Mouse (Mus musculus): ENCODE measurements at regions not wholly inside any gene's neighbourhood (a gene's known extent, or its start where the extent isn't known, plus 50 kb on each side); places are given as distances from the start of the nearest gene placed in this dataset.
A peak's percentile ranks its signal among the peaks of the same experiment; 100 is the strongest.
"Not testable (repeated sequence)": the region's sequence is repeated elsewhere in the genome, so short reads cannot be mapped to it uniquely, and the experiment has no call there.

DNA sequence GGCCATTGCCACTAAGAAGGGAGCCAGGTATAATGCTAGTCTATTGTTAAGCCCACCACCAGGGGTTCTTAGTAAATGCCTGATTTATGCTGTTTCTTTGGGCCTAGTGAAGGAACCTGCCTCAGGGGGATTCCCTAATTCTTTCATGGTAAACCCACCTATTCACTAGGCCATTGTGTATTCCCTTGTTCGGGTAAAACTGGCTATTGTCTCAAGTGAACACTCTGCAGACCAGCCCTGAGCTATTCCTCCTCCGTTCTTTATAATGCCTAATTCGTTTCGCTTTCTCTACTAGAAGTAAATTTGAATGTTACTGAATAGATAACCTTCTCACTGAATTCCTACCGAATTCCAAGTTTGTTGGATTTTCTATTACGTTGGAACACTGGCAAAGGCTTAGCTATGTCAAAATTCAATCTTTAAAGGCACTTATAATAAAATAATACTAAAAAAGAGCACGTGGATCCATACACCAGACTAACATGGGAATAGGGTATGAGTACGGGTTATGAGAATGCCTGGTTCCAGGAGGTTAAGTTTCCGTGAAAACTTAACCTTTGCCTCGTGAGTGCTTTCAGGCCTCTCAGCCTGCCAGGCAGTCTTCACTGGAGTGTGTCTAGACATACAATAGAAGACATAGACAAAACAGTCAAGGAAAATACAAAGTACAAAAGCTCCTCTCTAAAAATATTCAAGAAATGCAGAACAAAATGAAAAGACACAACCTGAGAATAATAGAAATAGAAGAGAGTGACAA lies 536.8 kb upstream of the Cntn5 start:
- not testable (repeated sequence) for DNase-seq (ENCODE audit: low spot score)

DNA sequence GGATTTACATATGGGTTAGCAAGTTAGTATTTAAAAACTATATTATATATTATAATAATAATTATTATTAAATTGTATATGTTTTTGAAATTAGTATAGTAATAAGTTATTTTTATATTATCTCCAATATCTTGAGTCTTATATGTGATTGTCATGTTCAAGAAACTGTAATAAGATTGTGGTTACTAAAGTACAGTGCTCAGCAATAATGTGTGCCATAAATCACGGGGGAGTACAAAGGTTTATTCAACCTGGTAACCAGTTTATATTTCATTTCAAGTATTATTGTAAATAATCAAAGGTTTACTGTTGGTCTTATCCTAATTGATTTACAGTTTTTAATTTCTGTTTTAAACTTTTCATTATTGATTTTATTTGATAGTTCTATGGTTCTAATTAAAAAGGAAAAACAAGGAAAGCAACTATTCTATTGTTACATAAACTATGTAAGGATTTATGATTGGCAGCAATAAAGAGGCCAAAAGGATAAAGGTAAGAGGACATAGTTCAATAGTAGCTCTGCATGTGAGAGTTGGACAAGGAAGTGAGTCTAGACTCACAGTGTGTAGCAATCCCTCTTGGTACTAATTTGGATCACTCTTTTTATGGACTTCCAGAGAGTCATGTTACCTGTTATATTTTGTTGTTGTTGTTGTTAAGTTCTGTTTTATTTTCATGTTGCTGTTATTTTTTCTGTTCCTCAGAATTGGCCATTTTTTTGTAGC lies 532.0 kb upstream of the Cntn5 start:
- DNase-seq (ENCODE audit: low spot score): no peak

DNA sequence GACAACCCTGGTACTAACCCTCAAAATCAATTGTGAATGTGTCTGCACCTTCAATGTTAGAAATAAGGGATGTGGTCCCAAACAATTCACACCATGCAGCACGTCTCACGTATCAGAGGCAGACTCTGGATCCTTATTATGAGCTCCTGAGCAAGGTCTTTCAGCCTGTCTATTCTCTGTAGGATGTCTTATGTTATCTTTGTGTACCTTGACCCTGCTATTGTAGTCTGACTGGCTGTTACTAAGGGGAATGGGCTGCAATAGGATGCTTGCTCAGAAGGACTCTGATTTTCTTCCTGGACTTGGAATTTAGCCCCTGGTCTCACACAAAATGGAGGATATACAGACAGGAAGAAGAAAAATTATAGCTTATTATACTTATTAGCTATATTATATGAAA lies 531.4 kb upstream of the Cntn5 start:
- DNase-seq (ENCODE audit: low spot score): no peak

DNA sequence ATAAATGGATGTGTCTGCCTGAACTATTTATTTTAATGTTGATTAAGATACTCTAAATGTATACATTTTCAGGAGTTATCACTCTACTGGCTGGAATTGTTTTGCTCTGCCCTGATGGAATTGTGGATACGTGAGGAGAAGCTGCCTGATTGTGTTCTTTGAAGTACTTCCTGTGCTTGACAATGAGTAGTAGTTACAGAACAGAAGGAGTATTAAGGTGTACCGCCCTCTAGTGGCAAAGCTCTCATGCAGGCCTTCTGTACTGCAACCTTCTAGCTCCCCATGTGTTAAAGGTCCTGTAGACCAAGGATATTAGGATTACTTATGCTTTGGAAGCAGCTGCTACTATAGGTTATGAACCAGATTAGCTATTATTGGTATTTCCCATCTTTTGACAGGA lies 530.4 kb upstream of the Cntn5 start:
- DNase-seq (ENCODE audit: low spot score): no peak

DNA sequence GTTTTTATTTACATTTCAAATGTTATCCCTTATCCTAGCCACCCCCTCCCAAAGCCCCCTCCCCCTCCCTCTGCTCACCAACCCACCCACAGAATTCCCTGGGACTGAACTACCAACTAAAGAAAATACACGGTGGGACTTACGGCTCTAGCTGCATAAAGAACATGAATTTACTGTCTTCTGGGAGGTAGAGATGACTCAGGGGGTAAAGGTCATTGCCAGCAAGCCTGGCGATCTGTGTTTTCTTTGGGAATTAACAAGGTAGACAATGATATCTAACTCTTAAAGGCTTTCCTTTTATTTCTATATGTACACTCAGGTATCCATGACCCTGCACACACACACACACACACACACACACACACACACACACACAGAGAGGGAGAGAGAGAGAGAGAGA lies 521.9 kb upstream of the Cntn5 start:
- DNase-seq (ENCODE audit: low spot score): peak; percentile 6

DNA sequence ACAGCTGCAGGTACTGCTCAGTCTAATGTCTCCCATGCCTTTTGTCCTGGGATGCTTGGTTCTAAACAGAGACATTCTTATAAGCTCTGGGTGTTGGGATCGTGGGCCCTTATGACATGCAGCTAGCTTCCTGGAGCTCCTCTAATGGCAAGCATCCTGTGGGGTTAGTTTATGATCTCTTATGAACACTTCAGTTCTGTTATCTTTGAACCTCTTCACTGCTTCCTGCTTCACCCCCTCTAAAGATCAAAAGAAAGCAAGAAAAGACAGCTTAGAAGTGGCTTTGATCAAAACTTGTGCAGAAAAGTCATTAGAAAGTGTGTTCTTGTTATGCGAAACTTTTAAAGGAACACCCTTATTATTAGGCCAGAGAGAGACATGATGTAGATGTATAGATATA lies 492.3 kb upstream of the Cntn5 start:
- no peak for DNase-seq (ENCODE audit: low spot score)

DNA sequence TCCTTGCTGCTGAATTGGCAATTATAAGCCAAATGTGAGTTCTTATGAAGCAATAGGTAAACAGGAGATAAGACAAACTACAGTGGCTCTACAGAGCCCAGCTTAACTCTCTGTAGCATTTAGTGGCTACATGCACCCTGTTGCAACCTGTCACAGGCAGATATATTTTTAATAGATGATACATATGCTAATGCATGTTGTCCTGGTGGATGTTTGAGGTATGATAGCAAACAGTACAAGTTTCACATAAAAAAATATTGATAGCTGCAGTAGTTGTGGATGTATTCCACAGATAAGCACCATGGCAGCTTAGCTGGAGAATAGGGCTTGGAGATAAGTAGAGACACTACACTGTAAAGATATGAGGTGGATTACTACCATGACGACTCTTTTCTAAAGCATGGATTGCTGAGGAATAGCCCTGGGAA lies 477.1 kb upstream of the Cntn5 start:
- DNase-seq (ENCODE audit: low spot score): no peak

DNA sequence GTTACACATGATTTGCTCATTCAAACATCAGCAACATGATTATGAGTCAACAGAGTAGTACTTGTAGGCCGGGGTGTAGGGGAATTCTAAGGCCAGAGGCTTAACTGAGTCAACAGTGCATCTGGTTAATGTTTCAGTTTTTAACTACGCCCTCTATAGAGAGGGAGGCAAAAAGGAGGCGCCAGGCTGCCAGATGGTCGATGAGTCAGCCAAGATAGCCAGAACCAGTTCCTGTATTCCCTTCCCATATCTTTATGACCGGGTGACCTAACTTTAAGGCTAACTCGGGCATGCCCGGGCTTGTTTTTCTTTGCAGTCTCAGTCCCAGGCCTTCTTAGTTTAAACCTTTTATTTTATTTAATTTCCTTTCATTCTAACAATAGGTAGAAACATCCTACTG lies 476.0 kb upstream of the Cntn5 start:
- peak; percentile 19 for DNase-seq (ENCODE audit: low spot score)

DNA sequence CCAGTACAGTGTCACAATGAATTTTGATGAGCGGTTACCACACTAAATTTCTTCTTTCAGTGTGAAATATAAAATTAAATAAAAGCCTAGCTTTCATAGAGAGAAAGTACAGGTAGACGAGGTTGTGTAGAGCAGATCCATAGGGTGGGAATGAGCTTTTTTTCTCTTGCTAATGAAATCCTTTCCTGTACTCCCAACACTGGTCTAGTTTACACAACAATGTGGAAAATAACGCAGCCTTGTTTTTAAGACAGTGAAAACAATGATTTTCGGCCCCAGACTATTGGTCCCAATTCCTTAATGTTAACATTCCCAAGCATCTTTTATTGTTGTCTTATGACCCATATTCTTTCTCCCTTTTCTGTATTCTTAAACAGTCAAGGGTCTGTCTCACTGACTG lies 473.5 kb upstream of the Cntn5 start:
- DNase-seq (ENCODE audit: low spot score): no peak

DNA sequence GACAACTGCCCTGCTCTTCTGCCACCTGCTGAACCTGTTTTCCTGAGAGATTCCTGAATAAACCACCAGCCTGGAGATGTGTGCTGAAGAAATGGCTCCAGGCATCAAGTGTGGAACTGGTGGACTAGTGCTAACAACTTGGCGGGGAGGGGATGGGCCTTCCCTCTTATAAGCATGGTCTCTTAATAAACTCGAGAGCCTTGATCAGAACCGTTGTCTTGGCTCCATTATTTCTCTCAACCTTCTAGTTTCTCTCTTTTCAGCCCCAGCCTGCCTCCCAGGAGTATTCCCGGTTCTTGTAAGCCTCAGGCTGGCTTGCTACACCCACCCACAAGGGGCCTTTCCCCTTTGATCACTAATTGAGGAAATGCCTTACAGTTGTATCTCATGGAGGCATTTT lies 473.0 kb upstream of the Cntn5 start:
- DNase-seq (ENCODE audit: low spot score): no peak

DNA sequence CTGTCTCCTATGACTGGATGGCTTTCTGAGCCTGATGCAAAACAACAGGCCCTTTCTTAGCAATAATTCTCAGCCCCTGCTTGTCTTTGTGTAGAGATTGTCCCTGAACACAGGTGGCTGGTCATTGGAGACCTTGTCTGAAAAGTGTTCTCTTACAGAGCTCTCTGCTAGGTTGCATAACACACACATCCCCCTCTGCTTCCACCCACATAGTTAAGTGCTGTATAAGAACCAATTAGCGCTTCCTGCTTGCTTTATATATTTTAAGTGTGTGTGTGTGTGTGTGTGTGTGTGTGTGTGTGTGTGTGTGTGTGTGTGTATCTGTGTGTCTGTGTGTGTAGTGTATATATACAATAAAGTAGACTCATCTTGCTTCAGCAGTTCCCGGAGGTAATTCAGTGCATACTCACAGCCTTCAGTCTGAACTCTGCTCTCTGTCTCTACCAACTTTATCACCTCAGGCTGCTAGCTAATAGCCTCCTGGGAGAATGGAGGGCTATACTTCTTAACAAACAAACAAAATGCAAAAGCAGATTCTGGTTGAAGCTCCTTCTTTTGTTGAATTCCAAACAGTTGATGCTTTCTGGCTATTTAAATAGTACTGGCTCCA lies 468.8 kb upstream of the Cntn5 start:
- DNase-seq (ENCODE audit: low spot score): no peak

DNA sequence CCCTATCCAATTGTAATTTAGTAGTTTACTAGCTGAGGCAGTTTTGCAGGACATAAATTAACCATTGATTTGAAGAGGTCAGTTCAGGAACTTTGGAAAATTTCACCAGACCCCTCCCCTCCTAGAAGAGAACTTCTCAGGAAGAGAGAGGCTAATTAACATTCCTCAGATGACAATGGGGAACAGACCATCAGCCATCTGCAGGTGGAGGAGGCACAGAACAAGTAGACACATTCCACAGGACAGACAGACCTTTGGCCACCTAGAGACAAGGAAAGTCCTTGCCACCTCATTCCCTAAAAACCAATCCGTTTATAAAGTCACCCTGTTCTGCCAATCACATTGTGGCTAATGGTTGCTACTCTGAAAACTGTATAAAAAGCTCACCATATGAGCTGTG lies 463.5 kb upstream of the Cntn5 start:
- DNase-seq (ENCODE audit: low spot score): no peak

DNA sequence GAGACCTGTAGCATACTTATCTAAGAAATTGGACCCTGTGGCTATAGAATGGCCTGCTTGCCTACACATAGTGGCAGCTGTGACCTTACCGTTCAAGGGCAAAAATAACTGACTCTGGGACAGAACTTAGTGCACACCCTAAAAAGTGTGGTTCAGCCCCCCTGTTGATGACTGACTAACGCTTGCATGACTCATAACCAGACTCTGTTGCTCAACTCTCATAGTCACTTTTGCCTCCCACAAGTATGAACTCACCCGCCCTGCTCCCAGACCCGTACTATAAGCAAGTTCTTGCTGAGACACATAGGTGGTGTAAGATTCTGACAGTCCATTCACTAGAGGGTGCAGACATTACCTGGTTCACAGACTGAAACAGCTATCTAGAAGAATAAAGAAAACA lies 424.3 kb upstream of the Cntn5 start:
- no peak for DNase-seq (ENCODE audit: low spot score)

DNA sequence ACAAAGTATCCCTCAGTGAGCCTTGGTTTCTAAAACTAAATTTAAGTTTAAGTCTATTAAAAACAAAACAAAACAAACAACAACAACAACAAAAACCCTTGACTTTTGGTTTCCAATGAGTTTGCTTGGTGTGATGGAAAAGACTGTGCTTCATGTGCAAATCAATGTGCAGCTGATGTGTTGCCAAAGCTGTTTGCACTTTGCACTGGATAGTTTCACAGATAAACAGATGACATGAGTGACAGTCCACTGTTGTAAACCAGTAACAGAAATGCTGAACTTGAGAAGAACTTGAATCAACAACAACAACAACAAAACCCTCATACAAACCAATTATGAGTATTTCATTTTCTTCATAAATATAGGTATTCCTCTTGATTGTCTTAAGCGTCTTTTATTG lies 412.6 kb upstream of the Cntn5 start:
- no peak for DNase-seq (ENCODE audit: low spot score)

DNA sequence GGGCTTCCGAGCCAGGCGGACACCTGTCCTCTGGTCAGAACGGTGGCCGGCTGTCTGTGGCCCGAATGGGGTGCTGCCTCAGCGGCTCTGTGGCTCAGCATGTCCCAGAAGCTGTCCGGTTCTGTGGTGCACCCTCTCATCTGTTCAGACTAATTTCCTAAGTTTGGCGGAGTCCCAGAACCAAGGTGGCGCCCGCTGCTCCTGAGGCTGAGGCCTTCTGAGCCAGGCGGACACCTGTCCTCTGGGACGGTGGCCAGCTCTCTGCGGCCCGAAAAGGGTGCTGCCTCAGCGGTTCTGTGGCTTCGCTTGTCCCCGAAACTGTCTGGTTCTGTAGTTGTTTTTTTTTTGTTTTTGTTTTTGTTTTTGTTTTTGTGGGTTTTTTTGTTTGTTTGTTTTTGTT lies 392.5 kb upstream of the Cntn5 start:
- not testable (repeated sequence) for DNase-seq (ENCODE audit: low spot score)

DNA sequence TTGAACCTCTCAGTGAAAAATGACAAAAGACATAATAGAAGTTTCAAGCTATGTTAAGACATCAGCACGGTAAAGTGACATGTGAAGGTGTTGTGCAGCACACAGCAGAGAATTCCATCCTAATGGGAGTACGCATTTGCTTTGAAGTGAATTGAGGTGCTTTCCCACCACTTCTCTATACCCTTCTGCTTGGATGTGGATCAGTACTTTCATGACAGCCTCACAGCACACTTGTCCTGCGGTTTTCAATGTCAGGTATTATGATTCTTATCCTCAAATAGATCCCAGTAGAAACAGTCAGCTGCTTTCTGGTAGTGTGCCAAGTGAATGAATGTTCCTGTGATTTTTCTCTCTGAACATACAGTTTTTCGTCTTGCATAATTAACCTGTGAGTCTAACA lies 380.6 kb upstream of the Cntn5 start:
- no peak for DNase-seq (ENCODE audit: low spot score)

DNA sequence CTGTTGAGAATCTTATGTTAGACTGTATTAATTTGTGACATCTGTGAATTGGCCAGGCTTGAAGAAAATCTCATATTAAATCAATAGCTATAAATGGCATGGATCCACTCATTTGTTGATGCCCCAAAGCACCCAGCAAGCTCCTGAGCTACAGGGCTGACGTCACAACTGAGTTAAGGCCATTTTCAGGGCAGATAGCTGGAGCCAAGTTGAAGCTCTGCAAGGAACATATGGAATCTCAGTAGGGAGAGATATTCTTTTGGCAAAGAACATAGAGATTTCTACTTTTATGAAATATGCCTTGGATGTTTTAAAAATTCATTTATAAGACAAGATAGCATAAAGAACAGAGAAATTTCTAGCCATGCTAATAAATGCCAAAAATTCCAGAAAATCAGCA lies 380.0 kb upstream of the Cntn5 start:
- no peak for DNase-seq (ENCODE audit: low spot score)

DNA sequence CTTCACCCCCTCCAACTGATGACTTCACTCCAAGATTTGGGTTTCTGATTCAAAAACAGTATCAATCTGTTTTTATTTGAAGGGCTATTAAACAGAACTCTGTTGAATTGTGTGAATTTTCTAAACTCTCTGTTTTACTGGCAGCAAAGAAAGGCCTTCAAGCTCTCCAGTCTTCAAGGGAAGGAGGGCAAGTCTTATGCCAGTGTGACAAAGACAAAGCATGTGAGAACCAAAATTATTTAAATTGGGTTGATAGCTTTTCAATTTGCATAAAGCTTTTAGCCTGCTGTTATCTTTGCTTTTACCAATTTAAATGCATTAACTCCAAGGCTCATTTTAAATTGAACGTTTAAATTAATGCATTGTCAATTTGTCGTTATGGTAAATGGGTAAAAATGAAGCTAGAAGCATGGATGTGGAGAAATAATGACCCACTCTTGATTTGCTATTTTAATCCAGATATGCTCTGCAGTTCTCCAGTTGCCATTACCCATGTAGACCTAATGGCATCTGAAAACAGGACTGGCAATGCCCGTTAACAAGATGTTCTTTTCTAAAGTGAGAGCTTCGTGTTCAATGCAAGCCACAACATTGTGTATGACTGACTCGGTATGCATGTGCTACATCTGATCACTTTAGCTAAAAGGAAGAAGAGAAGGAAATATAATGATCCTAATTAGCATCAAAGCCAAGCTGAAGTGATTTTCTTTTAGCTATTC lies 375.0 kb upstream of the Cntn5 start:
- no peak for DNase-seq (ENCODE audit: low spot score)

DNA sequence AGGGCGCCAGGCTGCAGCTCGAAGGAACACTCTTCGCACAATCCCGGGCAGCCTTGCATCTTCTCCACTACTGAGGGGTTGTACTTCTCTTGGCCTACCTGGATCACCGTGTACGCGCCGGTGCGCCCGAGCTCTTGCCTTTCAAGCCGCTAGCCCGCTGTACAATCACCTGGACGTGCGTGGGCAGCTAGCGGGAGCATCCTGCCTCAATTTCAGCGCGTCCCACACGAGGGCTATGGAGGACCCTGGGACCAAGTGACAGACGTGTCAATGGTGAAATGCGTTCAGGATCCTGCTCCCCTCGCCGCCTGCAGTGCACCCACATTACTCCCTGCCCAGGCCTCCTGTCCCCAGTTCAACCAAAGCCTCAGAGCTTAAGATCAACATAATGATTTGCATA lies 373.2 kb upstream of the Cntn5 start:
- no peak for DNase-seq (ENCODE audit: low spot score)

DNA sequence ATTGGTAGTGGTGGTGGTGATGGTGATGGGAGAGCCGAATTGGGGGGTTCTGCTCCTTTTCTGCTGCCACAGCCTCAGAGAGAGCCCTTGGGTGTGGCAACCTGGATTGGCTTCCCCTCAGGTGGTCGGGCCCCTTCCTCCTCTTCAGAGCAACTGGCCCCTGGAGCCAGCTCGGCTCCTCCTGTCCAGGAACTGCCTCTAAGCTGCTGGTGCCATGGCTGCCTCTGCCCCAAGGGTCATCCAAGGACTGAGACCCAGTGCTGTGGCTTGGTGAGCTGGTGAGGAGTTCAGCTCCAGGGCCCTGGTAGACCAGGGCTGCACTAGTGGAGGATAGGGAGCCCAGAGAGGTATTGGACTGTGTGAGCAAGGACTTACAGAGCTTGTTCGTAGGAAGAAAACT lies 372.4 kb upstream of the Cntn5 start:
- no peak for DNase-seq (ENCODE audit: low spot score)

DNA sequence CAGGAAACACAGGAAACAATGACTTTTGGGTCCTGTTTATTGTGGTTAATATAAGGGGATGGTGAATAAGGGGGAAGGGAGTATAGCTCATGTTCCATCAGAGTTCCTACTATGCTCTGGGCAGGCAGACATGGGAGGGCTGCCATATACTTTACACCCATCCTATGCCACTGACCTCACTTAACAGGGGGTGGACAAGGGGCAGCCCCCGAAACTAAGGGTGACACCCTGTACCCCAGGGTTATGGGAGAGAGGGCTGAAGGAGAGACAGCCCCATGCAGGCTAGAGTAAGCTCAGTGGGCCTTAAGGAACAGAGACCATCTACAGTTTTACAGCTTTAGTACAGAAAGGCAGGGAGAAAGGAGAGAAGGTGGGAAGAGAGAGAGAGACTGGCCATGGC lies 352.3 kb upstream of the Cntn5 start:
- DNase-seq (ENCODE audit: low spot score): no peak

DNA sequence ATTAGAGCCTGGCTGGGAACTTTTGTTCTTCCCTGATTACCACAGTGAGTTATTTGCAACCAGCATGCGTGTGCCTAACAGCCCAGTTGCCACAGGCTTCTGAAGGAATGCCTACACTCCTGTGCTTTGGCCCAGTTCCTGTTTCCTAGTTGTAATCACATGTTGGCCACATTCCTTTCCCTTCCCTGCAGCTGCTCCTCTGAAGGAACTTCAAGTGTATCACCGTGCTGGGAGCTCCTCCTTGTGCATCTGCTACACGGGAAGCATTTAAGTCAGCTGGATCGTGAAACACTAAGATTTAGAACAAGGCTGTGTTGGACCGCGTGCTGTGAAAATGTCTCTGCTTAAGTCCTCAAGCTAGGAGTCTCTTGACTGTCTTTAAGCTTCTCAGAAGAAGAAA lies 302.3 kb upstream of the Cntn5 start:
- DNase-seq (ENCODE audit: low spot score): no peak

DNA sequence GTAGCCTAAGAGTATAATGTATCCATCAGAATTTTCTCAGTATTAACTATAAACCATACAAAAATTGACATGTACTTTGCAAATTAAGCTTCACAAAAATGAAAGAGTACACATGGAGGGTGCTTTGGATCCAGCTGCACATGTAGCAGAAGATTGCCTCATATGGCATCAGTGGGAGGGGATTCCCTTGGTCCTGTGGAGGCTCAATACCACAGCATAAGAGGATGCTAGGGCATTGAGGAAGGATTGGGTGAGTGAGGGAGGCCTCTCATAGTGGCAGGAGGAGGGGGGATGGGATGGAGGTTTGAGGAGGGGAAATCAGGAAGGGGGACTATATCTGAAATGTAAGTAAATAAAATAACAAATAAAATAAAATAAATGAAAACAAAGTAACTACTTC lies 301.7 kb upstream of the Cntn5 start:
- DNase-seq (ENCODE audit: low spot score): no peak

All from yolk sac, embryonic 10.5 days (tissue).